Mouse (Mus musculus) forebrain, embryonic 16.5 days (tissue): ENCODE data around the gene Slc6a16. TPM values are rescaled to one million over a fixed set of nuclear protein-coding genes. Genes with fewer than 3 reads are reported as not detected.

Experiments used
- ATAC-seq: fragments of 200-750 bp; cut with Nextera tagmentation; 2 replicates; pipeline ENCODE4 v1.8.0; 2017; ENCODE audit warnings: mild to moderate bottlenecking, moderate library complexity
- H3K27ac ChIP-seq: fragments of 300-500 bp; sonication (generic); 2 replicates; pipeline ENCODE4 v1.5.1; 2014; ENCODE audit warnings: low read length, control low read depth
- H3K27me3 ChIP-seq: fragments of 300-500 bp; sonication (generic); replicated peaks from 2 replicates; pipeline ENCODE4 v1.6.1; 2014; ENCODE audit warnings: low read length; ENCODE audit not compliant: control insufficient read depth, insufficient read depth
- H3K36me3 ChIP-seq: fragments of 300-500 bp; sonication (generic); 2 replicates; pipeline ENCODE4 v1.6.1; 2014; ENCODE audit not compliant: control insufficient read depth, insufficient read depth
- H3K4me1 ChIP-seq: fragments of 300-500 bp; sonication (generic); replicated peaks from 2 replicates; pipeline ENCODE4 v1.6.1; 2014; ENCODE audit warnings: low read length; ENCODE audit not compliant: control insufficient read depth, insufficient read depth
- H3K4me2 ChIP-seq: fragments of 300-500 bp; sonication (generic); 2 replicates; pipeline ENCODE4 v1.6.1; 2014; ENCODE audit warnings: mild to moderate bottlenecking, low read length, control low read depth
- H3K4me3 ChIP-seq: fragments of 300-500 bp; sonication (generic); replicated peaks from 2 replicates; pipeline ENCODE4 v1.5.1; 2014; ENCODE audit warnings: mild to moderate bottlenecking, low read length, control low read depth
- H3K9ac ChIP-seq: fragments of 300-500 bp; sonication (generic); replicated peaks from 2 replicates; pipeline ENCODE4 v1.6.1; 2014; ENCODE audit warnings: low read depth, low read length, control low read depth
- H3K9me3 ChIP-seq: fragments of 300-500 bp; sonication (generic); 2 replicates; pipeline ENCODE4 v1.6.1; 2016; ENCODE audit warnings: low read length; ENCODE audit not compliant: control insufficient read depth
- WGBS: fragments of 180-500 bp; shearing (Covaris S2); extraction: QIAGEN DNeasy Blood & Tissue Kit; methylation state at CpG from one replicate; pipeline ENCODE4 v1.1.7; 2014; 5-methylcytosine and 5-hydroxymethylcytosine counted together
- polyA plus RNA-seq: library from polyadenylated mRNA; unstranded; fragments of >200 nt; fragmentation: Nextera tagmentation; extraction: Ambion mirVana; gene quantifications from 2 replicates; pipeline ENCODE4 v1.2.1, GENCODE M21; 2015

Gene Slc6a16
- polyA plus RNA-seq, 1 experiment from 2014 or later: 0.47 TPM

- no peak for ATAC-seq
- H3K9ac ChIP-seq: no peak overlapping the region
- H3K27ac ChIP-seq: no peak overlapping the region
- H3K4me3 ChIP-seq: no peak overlapping the region
- WGBS: 61% methylated on average over 5 of the region's 5 CpGs
- H3K9me3 ChIP-seq: no peaks in the 10 kb centered on the region; the same call in 1 of the 2 replicates
- peaks cover 32% of the 10 kb centered on the region for H3K4me1 ChIP-seq
- no peak overlapping the region for H3K4me2 ChIP-seq
- peaks cover 15% of the 10 kb centered on the region for H3K27me3 ChIP-seq
- H3K36me3 ChIP-seq: no peaks in the 10 kb centered on the region
Measured at GRCm38 (mm10) chr7:45213708-45214107, 27.2 kb upstream of the Slc6a16 start.

DNA sequence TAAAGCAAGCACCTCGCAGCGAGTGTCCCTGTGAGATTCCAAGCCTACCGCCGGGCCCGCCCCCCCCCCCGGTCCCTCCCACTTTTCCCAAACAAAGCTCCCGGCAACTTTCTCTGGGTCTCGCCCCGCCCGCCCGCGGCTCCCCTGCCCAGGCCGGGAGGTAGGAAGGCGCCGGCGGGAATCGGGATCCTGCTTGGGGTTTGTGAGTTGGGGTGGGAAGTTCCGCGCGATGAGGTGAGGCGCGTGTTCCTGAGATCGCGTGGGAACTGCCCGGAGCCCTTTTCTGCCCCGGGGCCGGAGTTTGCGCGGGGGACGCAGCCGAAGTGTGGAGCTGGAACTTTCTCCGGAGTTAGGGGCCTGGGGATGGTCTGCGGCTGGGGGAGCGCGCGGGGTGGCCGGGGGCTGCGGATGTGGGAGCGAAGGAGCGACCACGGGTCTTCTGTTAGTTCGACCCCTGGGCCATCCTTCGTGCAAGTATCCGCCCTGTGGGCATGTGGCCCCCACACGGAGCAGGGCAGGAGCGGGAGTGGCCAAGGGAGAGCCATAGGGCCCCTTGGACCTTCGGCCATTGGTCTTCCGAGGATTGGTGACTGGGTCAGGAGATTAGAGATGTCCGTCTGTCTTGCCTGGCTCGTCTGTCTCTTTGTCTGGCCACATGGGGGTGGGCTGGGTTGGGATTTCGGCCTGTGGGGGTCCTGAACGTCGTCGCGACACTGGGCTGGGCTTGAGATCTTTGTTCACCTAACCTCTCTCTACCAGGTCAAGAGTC is 25.0 kb upstream of the Slc6a16 start, which contains the start of gene Tead2:
Gene Tead2 (plus strand): TSS at position 81 of the 769 bp plus-strand sequence.
- ATAC-seq: peak; percentile 57
- under 1% methylated on average over 54 of the region's 55 CpGs for WGBS
- Histone ChIP-seq H3K27me3 (peaks cover 13% of the 10 kb centered on the region), H3K27ac (peak within 1 kb of the TSS; percentile 60), H3K4me2 (peak within 1 kb of the TSS; percentile 85), H3K9me3 (no peaks in the 10 kb centered on the region; the same call in 1 of the 2 replicates), H3K36me3 (peaks cover 2% of the 10 kb centered on the region; the same call in 1 of the 2 replicates), H3K4me1 (peaks cover 32% of the 10 kb centered on the region), H3K4me3 (peak within 1 kb of the TSS; percentile 56), H3K9ac (peak within 1 kb of the TSS; percentile 81)

- WGBS: 0% methylated on average over 13 of the region's 13 CpGs
- peaks cover 32% of the 10 kb centered on the region for H3K4me1 ChIP-seq
- peaks cover 2% of the 10 kb centered on the region; the same call in 1 of the 2 replicates for H3K36me3 ChIP-seq
- peak overlapping the region; percentile 56 for H3K4me3 ChIP-seq
- H3K9ac ChIP-seq: peak overlapping the region; percentile 81
- ATAC-seq: peak; percentile 82
- peak overlapping the region; percentile 60 for H3K27ac ChIP-seq
- H3K27me3 ChIP-seq: peaks cover 5% of the 10 kb centered on the region
- H3K4me2 ChIP-seq: peak overlapping the region; percentile 85
- H3K9me3 ChIP-seq: no peaks in the 10 kb centered on the region; the same call in 1 of the 2 replicates
Measured at GRCm38 (mm10) chr7:45216442-45217183, 24.3 kb upstream of the Slc6a16 start.

DNA sequence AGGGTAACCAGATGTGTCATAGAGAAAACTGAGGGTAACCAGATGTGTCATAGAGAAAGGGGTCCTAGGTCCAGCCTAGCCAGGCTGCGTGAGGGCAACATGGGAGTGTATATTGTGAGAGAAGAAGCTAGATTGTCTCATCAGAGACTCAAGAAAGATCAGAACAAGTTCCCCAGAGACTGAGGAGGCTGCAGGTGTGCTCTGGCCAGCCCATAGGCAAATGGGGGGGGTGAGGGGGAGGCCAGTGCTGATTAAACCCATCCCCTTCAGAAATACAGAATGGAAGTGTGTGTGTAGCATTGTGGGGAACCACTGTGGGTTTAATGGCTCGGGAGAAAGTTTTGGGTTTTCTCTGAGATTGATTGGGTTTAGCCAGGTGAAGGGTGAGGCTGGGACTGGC is 19.2 kb upstream of the Slc6a16 start:
- H3K4me2 ChIP-seq: no peak overlapping the region
- ATAC-seq: no peak
- no peaks in the 10 kb centered on the region for H3K27me3 ChIP-seq
- peaks cover 12% of the 10 kb centered on the region for H3K4me1 ChIP-seq
- H3K9me3 ChIP-seq: no peaks in the 10 kb centered on the region
- no peak overlapping the region for H3K9ac ChIP-seq
- peaks cover 2% of the 10 kb centered on the region; the same call in 1 of the 2 replicates for H3K36me3 ChIP-seq
- no peak overlapping the region for H3K4me3 ChIP-seq
- 87% methylated on average over 2 of the region's 2 CpGs for WGBS
- H3K27ac ChIP-seq: no peak overlapping the region

DNA sequence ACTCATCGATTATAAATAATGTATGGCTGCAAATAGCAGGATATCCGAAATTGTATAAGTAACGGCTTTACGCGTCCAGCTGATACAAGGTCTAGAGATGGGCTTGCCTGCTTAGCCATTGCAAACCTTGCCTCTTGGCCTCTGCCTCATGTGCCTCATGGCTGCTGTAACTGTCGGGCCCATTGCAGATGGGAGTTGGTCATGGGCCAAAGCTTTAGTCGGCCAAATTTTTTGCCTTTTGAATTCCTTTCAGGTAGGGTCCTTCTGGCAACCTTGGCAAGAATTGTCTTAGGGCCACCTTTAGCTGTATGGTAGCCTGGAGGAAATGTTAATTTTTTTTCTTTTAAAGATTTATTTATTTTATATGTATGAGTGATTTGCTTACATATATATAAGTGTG is 16.1 kb upstream of the Slc6a16 start:
- Histone ChIP-seq H3K36me3 (peaks cover 2% of the 10 kb centered on the region; the same call in 1 of the 2 replicates), H3K4me1 (no peaks in the 10 kb centered on the region), H3K9me3 (no peaks in the 10 kb centered on the region), H3K27me3 (no peaks in the 10 kb centered on the region), H3K4me2 (no peak overlapping the region), H3K27ac (no peak overlapping the region), H3K9ac (no peak overlapping the region), H3K4me3 (no peak overlapping the region)
- WGBS: 85% methylated on average over 7 of the region's 7 CpGs
- ATAC-seq: no peak

GRCm38 (mm10) chr7:45226421-45226820 is 14.5 kb upstream of the Slc6a16 start:
- no peaks in the 10 kb centered on the region for H3K4me1 ChIP-seq
- H3K9ac ChIP-seq: no peak overlapping the region
- H3K27me3 ChIP-seq: no peaks in the 10 kb centered on the region
- H3K4me3 ChIP-seq: no peak overlapping the region
- no peak overlapping the region for H3K4me2 ChIP-seq
- H3K36me3 ChIP-seq: no peaks in the 10 kb centered on the region
- WGBS: 96% methylated on average over 5 of the region's 5 CpGs
- no peaks in the 10 kb centered on the region for H3K9me3 ChIP-seq
- ATAC-seq: no peak
- H3K27ac ChIP-seq: no peak overlapping the region

DNA sequence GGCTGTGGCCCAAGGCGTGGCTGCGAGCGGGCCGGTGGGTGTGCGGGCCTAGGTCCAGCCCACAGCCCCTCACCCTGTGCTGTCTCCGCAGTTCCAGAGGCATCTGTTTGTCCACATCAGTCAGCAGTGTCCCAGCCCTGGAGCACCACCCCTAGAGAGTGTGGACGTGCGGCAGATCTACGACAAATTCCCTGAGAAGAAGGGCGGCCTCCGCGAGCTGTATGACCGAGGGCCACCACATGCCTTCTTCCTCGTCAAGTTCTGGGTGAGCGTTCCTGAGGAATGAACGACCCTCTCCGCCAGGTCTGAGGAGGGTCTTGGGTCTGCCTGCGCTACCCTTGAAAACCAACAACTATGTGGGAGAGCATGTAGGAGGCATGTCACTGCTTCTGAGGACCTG is 12.3 kb upstream of the Slc6a16 start:
- ATAC-seq: no peak
- no peaks in the 10 kb centered on the region for H3K9me3 ChIP-seq
- peaks cover 6% of the 10 kb centered on the region for H3K4me1 ChIP-seq
- H3K27me3 ChIP-seq: no peaks in the 10 kb centered on the region
- no peaks in the 10 kb centered on the region for H3K36me3 ChIP-seq
- no peak overlapping the region for H3K4me2 ChIP-seq
- H3K9ac ChIP-seq: no peak overlapping the region
- no peak overlapping the region for H3K4me3 ChIP-seq
- no peak overlapping the region for H3K27ac ChIP-seq
- 96% methylated on average over 18 of the region's 18 CpGs for WGBS

DNA sequence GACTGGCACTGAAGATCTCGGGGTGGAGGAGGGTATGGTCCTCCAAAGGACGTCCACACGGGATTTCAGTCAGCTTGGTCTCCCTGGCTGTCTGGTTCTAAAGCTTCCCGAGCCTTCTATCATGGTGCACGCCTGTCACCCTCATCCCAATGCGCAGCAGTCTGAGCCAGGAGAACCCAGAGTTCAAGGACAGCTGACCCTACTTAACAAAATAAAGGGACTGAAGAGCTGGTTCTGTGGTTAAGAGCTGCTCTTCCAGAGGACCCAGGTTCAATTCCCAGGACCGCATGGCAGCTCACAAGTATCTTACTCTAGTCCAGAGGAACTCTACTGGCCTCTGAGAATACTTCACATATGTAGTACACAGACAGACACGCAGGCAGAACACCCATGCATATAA is 11.8 kb upstream of the Slc6a16 start:
- H3K36me3 ChIP-seq: no peaks in the 10 kb centered on the region
- no peaks in the 10 kb centered on the region for H3K9me3 ChIP-seq
- H3K9ac ChIP-seq: no peak overlapping the region
- H3K4me3 ChIP-seq: no peak overlapping the region
- H3K4me1 ChIP-seq: peaks cover 11% of the 10 kb centered on the region
- ATAC-seq: no peak
- no peaks in the 10 kb centered on the region for H3K27me3 ChIP-seq
- no peak overlapping the region for H3K4me2 ChIP-seq
- WGBS: 94% methylated on average over 8 of the region's 8 CpGs
- no peak overlapping the region for H3K27ac ChIP-seq

DNA sequence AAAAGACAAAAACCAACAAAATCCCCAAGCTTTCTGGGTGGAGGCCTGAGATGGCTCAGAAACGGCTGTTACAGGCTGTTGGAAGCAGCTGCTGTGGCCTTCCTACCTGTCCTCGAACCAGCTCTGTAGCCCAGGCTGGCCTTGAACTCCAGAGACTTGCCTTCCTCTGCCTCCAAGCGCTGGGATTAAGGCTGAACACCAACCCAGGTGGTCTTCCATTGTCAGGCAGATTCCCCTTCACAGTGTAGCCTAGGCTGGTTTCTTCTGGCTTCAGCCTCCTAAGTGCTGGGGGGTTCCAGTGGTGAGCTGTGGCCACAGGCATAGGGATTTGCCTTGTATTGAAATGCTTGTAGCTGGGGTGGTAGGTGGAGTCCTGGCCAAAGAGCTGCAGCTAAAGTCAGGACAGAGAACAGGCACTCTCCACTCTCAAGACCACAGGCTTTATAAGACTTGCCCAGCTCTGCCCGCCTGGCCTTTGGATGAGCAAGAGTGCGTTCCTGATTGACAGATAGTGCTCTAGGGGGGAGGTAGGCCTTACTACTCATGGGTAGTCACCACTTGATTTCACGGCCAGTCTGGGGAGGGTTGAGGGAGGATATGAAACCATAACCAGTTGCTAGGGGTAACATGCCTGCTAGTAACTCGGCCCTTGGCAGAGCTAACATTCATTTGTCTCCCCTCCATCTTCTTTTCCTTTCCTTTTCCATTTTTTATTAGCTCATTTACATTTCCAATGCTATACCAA is 11.3 kb upstream of the Slc6a16 start:
- WGBS: 86% methylated on average over 7 of the region's 7 CpGs
- ATAC-seq: no peak
- no peaks in the 10 kb centered on the region for H3K36me3 ChIP-seq

More for the DNA sequence above, 11.3 kb upstream of the Slc6a16 start:
- Histone ChIP-seq H3K9ac (no peak overlapping the region), H3K27me3 (no peaks in the 10 kb centered on the region), H3K4me1 (peaks cover 17% of the 10 kb centered on the region), H3K4me2 (no peak overlapping the region), H3K4me3 (no peak overlapping the region), H3K27ac (no peak overlapping the region), H3K9me3 (no peaks in the 10 kb centered on the region)
